Mouse (Mus musculus) embryonic facial prominence, embryonic 14.5 days (tissue): Measurements from ENCODE around the gene Zmpste24. TPM values are rescaled to one million over a fixed set of nuclear protein-coding genes. Genes with fewer than 3 reads are reported as not detected.
"Not testable (repeated sequence)": the region's sequence is repeated elsewhere in the genome, so short reads cannot be mapped to it uniquely, and the experiment has no call there.

Source experiments
- ATAC-seq: fragments of 200-750 bp; cut with Nextera tagmentation; 2 replicates; pipeline ENCODE4 v1.8.0; 2017; ENCODE audit warnings: low read depth, moderate number of reproducible peaks, moderate TSS enrichment
- DNase-seq: peaks from one replicate; pipeline ENCODE4 v3.0.0-alpha.2; 2015; ENCODE audit warnings: low spot score
- H3K27ac ChIP-seq: fragments of 300-500 bp; sonication (generic); replicated peaks from 2 replicates; pipeline ENCODE4 v1.5.1; 2014; ENCODE audit warnings: low read depth, mild to moderate bottlenecking, low read length, moderate library complexity
- H3K27me3 ChIP-seq: fragments of 300-500 bp; sonication (generic); replicated peaks from 2 replicates; pipeline ENCODE4 v1.6.1; 2014; ENCODE audit warnings: low read length; ENCODE audit not compliant: control insufficient read depth, insufficient read depth
- H3K36me3 ChIP-seq: fragments of 300-500 bp; sonication (generic); 2 replicates; pipeline ENCODE4 v1.6.1; 2014; ENCODE audit warnings: low read length, mixed read lengths; ENCODE audit not compliant: control insufficient read depth, insufficient read depth
- H3K4me1 ChIP-seq: fragments of 300-500 bp; sonication (generic); 2 replicates; pipeline ENCODE4 v1.6.1; 2014; ENCODE audit warnings: antibody characterized with exemption, low read length; ENCODE audit not compliant: control insufficient read depth, insufficient read depth
- H3K4me2 ChIP-seq: fragments of 300-500 bp; sonication (generic); 2 replicates; pipeline ENCODE4 v1.6.1; 2014; ENCODE audit warnings: low read depth, mild to moderate bottlenecking, low read length, moderate library complexity, mixed read lengths
- H3K4me3 ChIP-seq: fragments of 300-500 bp; sonication (generic); 2 replicates; pipeline ENCODE4 v1.5.1; 2014; ENCODE audit warnings: low read depth, mild to moderate bottlenecking, low read length
- H3K9ac ChIP-seq: fragments of 300-500 bp; sonication (generic); 2 replicates; pipeline ENCODE4 v1.6.1; 2014; ENCODE audit warnings: low read depth, mild to moderate bottlenecking, low read length, moderate library complexity, mixed read lengths
- H3K9me3 ChIP-seq: fragments of 300-500 bp; sonication (generic); 2 replicates; pipeline ENCODE4 v1.6.1; 2016; ENCODE audit warnings: low read length; ENCODE audit not compliant: control insufficient read depth
- WGBS: fragments of 180-500 bp; shearing (Covaris S2); extraction: QIAGEN DNeasy Blood & Tissue Kit; methylation state at CpG from one replicate; pipeline ENCODE4 v1.1.7; 2014; 5-methylcytosine and 5-hydroxymethylcytosine counted together
- polyA plus RNA-seq: library from polyadenylated mRNA; unstranded; fragments of >200 nt; fragmentation: Nextera tagmentation; extraction: Ambion mirVana; gene quantifications from 2 replicates; pipeline ENCODE4 v1.2.1, GENCODE M21; 2014

The Zmpste24 gene
- polyA plus RNA-seq, 1 experiment from 2014 or later: 25.9 TPM

DNA sequence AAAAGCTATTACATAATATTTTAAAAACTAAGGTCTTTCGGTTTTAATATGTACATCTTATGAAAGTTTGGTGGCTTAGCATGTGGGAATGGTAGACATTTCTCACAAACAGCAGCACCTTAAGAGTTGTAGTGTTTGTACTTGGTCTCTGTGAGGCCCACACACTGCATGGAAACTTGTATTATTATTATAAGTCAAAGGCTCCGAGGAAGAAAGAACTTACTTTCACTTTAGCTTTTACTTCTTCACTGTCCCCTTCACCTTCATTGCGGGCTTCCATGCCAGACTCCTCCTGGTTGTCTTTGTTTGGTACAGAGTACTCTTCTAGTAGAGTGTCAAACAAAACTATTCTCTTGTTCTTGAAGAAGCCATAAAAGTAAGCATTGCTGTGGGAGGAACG, 23.8 kb downstream of the Zmpste24 start:
- Histone ChIP-seq H3K4me1 (no peaks in the 10 kb centered on the region), H3K9me3 (no peaks in the 10 kb centered on the region), H3K9ac (no peak overlapping the region), H3K36me3 (peaks cover 63% of the 10 kb centered on the region), H3K4me2 (no peak overlapping the region), H3K4me3 (no peak overlapping the region), H3K27me3 (no peaks in the 10 kb centered on the region), H3K27ac (no peak overlapping the region)
- ATAC-seq (no peak), DNase-seq (no peak)
- WGBS: 92% methylated on average over 4 of the region's 4 CpGs

DNA sequence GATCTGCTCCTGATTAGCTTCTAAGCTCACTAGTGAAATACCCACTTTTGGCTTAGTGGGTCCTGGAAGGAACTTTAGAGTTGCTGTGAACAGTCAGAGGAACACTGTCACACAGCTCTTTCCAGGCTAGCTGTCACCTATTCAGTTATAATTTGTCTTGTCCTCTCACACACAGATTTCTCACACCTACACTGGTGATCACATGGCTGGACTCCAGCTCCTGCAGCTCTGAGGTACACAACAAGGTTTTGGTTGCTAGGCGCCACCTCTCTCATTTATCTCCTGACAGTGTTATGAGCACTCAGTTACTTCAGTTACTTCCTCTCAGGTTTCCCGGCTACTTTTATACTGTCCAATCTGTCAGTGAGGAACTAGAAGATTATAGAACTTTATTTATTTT, 32.7 kb downstream of the Zmpste24 start:
- H3K36me3 ChIP-seq: peaks cover 60% of the 10 kb centered on the region
- H3K4me3 ChIP-seq: no peak overlapping the region
- no peaks in the 10 kb centered on the region for H3K4me1 ChIP-seq
- H3K9me3 ChIP-seq: no peaks in the 10 kb centered on the region
- H3K27me3 ChIP-seq: no peaks in the 10 kb centered on the region
- no peak for ATAC-seq
- H3K27ac ChIP-seq: no peak overlapping the region
- no peak overlapping the region for H3K9ac ChIP-seq
- no peak overlapping the region for H3K4me2 ChIP-seq
- no peak for DNase-seq
- WGBS: 89% methylated on average over 2 of the region's 2 CpGs

DNA sequence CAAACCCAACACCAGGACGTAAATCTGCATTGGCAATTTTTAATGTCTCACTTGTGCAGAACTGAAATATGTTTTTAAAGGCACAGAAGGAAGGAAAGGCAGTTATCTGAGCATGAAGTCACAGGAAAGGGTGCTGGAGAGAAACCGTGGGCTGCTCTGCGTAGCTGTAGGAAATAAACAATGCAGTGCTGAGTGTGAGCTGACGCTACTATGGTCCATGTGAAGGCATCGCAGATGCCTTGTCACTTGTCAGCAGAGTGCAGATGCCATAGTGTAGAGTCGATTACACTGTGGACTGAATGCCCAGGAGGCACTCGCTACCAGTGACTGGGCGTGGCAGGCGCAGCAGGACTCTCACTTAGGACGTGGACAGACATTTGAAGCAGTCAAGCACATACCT, 38.8 kb downstream of the Zmpste24 start:
- WGBS: 86% methylated on average over 8 of the region's 10 CpGs
- H3K4me2 ChIP-seq: not testable (repeated sequence)
- peaks cover 38% of the 10 kb centered on the region for H3K36me3 ChIP-seq

DNA sequence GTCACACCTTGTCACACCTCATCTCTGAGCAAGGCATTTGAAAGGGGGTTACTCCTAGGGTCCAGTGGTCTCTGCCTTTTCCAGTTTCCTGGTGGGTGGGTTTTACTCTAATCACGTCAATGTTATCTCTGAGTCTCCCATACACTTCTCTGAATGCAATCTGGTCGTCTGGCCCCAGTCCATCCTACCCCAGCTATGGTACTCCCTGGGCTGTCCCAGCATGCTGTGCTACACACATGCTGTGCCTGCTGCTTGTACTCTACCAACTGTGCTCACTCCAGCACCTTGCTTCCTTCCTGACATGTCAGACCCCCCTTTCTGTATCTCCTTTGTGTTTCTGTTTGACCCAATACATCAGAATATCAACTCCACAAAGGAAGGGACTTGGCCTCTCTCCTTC, 41.0 kb downstream of the Zmpste24 start:
- 65% methylated on average over 2 of the region's 2 CpGs for WGBS
- ATAC-seq (no peak), DNase-seq (no peak)
- no peak overlapping the region for H3K4me2 ChIP-seq
- H3K27me3 ChIP-seq: no peaks in the 10 kb centered on the region
- H3K9me3 ChIP-seq: no peaks in the 10 kb centered on the region
- peaks cover 41% of the 10 kb centered on the region for H3K36me3 ChIP-seq
- H3K27ac ChIP-seq: no peak overlapping the region
- no peak overlapping the region for H3K9ac ChIP-seq
- H3K4me3 ChIP-seq: no peak overlapping the region
- no peaks in the 10 kb centered on the region for H3K4me1 ChIP-seq

More for the DNA sequence above, 38.8 kb downstream of the Zmpste24 start:
- DNase-seq, H3K4me3 ChIP-seq, H3K27me3 ChIP-seq, H3K4me1 ChIP-seq, H3K9me3 ChIP-seq, ATAC-seq, H3K9ac ChIP-seq, H3K27ac ChIP-seq: not testable (repeated sequence)

DNA sequence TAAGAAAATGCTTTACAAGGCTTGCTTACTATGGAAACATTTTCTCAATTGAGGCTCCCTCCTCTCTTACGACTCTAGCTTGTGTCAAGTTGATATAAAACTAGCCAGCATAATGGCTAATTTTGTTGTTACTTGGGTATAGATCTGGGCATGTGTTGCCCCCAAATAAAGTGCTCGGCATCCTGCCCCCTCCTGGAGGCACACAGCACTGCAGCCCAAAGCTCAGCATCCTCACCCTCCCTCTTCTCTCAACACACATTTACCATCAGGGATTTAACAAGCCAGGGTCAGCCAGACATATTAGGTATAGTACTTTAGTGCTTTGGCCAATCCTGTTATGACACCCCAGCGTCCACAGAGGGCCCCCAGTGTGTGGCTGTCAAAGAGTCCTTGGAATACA, 41.7 kb downstream of the Zmpste24 start:
- no peak overlapping the region for H3K4me2 ChIP-seq
- ATAC-seq: no peak
- H3K4me1 ChIP-seq: no peaks in the 10 kb centered on the region
- no peak overlapping the region for H3K27ac ChIP-seq
- 53% methylated on average over 3 of the region's 3 CpGs for WGBS
- peaks cover 36% of the 10 kb centered on the region for H3K36me3 ChIP-seq
- H3K9me3 ChIP-seq: no peaks in the 10 kb centered on the region
- no peaks in the 10 kb centered on the region for H3K27me3 ChIP-seq
- no peak overlapping the region for H3K9ac ChIP-seq
- DNase-seq: no peak
- H3K4me3 ChIP-seq: no peak overlapping the region

DNA sequence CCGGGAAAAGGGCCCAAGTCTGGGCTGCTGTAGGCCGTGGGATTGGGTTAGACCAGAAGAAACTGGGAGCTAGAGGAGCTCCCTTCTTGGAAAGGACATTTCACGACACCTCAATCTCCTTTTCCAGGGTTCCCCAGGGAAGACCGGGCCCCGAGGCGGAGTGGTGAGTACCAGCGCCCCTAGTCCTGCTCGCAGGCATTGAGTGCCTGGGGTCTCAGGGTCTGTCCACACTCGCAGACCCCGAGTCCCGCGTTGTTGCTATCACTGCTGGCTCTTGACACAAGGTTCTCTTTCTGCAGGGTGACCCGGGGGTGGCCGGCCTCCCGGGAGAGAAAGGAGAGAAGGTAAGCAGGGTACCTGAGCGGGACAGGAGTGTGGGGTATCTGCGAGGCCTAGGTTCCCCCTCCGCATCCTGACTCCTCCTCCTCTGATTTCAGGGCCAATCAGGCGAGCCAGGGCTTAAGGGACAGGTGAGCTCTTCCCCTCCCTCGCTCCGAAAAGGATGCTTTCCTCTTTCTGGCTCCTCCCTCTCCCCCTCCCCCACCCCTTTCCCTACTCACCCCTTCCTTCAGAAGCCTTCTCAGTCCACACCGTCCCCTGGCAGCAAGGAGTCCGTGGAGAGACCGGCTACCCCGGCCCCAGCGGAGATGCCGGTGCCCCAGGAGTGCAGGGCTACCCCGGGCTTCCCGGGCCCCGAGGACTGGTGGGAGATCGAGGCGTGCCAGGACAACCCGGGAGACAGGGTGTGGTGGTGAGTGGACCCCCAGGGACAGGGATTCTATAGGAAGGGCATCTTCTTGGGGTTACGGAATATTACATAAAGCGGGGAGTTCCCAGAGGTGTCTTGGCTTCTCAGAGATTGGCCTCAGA, 45.4 kb downstream of the Zmpste24 start:
- no peaks in the 10 kb centered on the region for H3K27me3 ChIP-seq
- no peaks in the 10 kb centered on the region for H3K4me1 ChIP-seq
- 0 out of 2 replicates have a peak overlapping the region, but pooled peaks have one; percentile 0 for H3K9ac ChIP-seq
- peaks cover 29% of the 10 kb centered on the region; the same call in 1 of the 2 replicates for H3K36me3 ChIP-seq
- peak overlapping the region; percentile 34 for H3K4me2 ChIP-seq
- ATAC-seq: peak; percentile 42; the same call in 1 of the 2 replicates
- peak; percentile 29 for DNase-seq
- 15% methylated on average over 35 of the region's 35 CpGs for WGBS
- H3K4me3 ChIP-seq: peak overlapping the region; percentile 17; the same call in 1 of the 2 replicates
- H3K27ac ChIP-seq: no peak overlapping the region
- H3K9me3 ChIP-seq: no peaks in the 10 kb centered on the region

DNA sequence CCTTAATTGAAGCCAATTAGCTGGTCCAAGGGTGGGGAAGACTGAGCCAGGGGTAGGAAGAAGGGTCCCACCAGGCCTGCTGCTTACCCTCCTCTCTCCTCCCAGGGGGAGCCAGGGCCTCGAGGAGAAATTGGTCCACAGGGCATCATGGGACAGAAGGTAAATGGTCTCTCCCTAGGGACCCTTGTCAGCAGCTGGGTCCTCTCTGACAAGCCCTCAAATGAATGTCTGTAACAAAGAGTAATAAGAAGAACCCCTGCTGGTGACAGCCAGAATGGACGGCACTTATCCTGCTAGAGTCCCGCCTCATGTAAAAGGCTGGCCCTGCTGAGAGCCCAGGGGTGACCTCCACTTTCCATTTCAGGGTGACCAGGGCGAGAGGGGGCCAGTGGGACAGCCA, 46.2 kb downstream of the Zmpste24 start:
- Histone ChIP-seq H3K4me1 (no peaks in the 10 kb centered on the region), H3K27ac (no peak overlapping the region), H3K9ac (no peak overlapping the region), H3K9me3 (no peaks in the 10 kb centered on the region), H3K4me2 (no peak overlapping the region), H3K27me3 (no peaks in the 10 kb centered on the region), H3K4me3 (no peak overlapping the region), H3K36me3 (peaks cover 29% of the 10 kb centered on the region; the same call in 1 of the 2 replicates)
- DNase-seq (peak; percentile 44), ATAC-seq (peak; percentile 35; the same call in 1 of the 2 replicates)
- WGBS: 39% methylated on average over 3 of the region's 4 CpGs

DNA sequence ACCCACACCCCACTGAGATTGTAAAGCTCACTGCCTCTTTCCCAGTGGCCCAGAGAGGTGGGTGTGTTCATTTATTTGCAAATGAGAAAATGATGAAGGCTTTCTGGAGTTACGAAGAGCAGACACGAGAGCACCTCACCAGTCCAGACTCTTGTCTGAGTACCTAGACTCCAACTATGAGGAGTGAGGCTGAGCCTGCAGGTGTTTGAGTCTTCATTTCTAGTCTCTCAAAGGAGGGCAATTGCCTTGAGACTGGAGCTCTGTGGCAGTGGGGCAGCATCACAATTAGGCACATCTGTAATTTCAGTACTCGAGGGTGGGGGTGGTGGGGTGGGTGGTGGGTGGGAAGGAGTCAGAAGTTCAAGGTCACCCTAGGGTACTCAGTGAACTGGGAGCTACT, 55.1 kb downstream of the Zmpste24 start:
- 56% methylated on average over 3 of the region's 3 CpGs for WGBS

More for the DNA sequence above, 55.1 kb downstream of the Zmpste24 start:
- ATAC-seq (no peak), DNase-seq (no peak)
- Histone ChIP-seq H3K4me3 (no peak overlapping the region), H3K27me3 (0 out of 2 replicates have a peak, but pooled peaks cover 10% of the 10 kb centered on the region), H3K9me3 (no peaks in the 10 kb centered on the region), H3K9ac (no peak overlapping the region), H3K4me1 (peaks cover 14% of the 10 kb centered on the region), H3K27ac (no peak overlapping the region), H3K4me2 (0 out of 2 replicates have a peak overlapping the region, but pooled peaks have one; percentile 75), H3K36me3 (0 out of 2 replicates have a peak, but pooled peaks cover 8% of the 10 kb centered on the region)
